In genomic region chr10:83995913-83996312, GRCm38 (mm10) we compare ENCODE assay signal across 8 mouse cellular contexts.
DNase-seq lines count a peak whose midpoint lies in the region; ATAC-seq lines count a peak whose summit lies in the region.
"Had no signal": no experiment of that assay in that cellular context is flagged by ENCODE, and none has a peak within 500 bp of the region (broad histone marks: within the 10 kb centered on the region; RNA-seq: fewer than 3 reads in every experiment).

No protein-coding gene starts in this region.

- H3K27ac ChIP-seq in lung, embryonic 16.5 days (ENCODE audit: low read length) = peak overlapping the region; percentile 21; the same call in 1 of the 2 replicates
- no peak overlapping the region for H3K27ac ChIP-seq in forebrain, embryonic 15.5 days (replicated peaks)
- H3K27ac ChIP-seq: macrophage had no signal

- peaks cover 20% of the 10 kb centered on the region for H3K4me1 ChIP-seq in lung, embryonic 16.5 days (replicated peaks; ENCODE audit: control insufficient read depth, insufficient read depth, low read length)
- H3K4me1 ChIP-seq in forebrain, embryonic 15.5 days = no peaks in the 10 kb centered on the region

- no peak overlapping the region for H3K4me2 ChIP-seq in lung, embryonic 16.5 days (ENCODE audit: low read depth, low read length)
- H3K4me2 ChIP-seq in forebrain, embryonic 15.5 days (replicated peaks) = no peak overlapping the region

- 22% methylated on average over 4 of the region's 4 CpGs for WGBS in lung, embryonic 16.5 days
- 81% methylated on average over 4 of the region's 4 CpGs for WGBS in forebrain, embryonic 15.5 days

- H3K4me3 ChIP-seq in lung, embryonic 16.5 days (ENCODE audit: low read length) = no peak overlapping the region
- no peak overlapping the region for H3K4me3 ChIP-seq in forebrain, embryonic 15.5 days

- no peaks in the 10 kb centered on the region for H3K9me3 ChIP-seq in lung, embryonic 16.5 days (ENCODE audit: control insufficient read depth, low read length)
- H3K9me3 ChIP-seq in forebrain, embryonic 15.5 days = no peaks in the 10 kb centered on the region

- intact Hi-C loops in left cerebral cortex, postnatal 36 days (cut with DNase I) = no loop called here

- peak; percentile 72 for ATAC-seq in lung, embryonic 16.5 days (ENCODE audit: low read depth)
- ATAC-seq in forebrain, embryonic 15.5 days (replicated peaks) = no peak

- no peak overlapping the region for H3K9ac ChIP-seq in lung, embryonic 16.5 days (ENCODE audit: low read length)
- no peak overlapping the region for H3K9ac ChIP-seq in forebrain, embryonic 15.5 days (replicated peaks)

- peak; percentile 61 for DNase-seq in adrenal gland, adult 8-10 months
- peak; percentile 29 for DNase-seq in forelimb bud, embryonic 11.5 days (ENCODE audit: low read depth, low spot score)
- DNase-seq in heart, postnatal 4 days = peak; percentile 80
- DNase-seq in thymus, postnatal 14 days = no peak
- no peak for DNase-seq in left cerebral cortex, postnatal 36 days (ENCODE audit: low spot score in 2 of 2)

- H3K27me3 ChIP-seq in lung, embryonic 16.5 days (ENCODE audit: control insufficient read depth, insufficient read depth, low read depth, low read length) = no peaks in the 10 kb centered on the region
- H3K27me3 ChIP-seq in forebrain, embryonic 15.5 days = no peaks in the 10 kb centered on the region

- no peaks in the 10 kb centered on the region for H3K36me3 ChIP-seq in lung, embryonic 16.5 days (ENCODE audit: control insufficient read depth, insufficient read depth, low read length)
- H3K36me3 ChIP-seq in forebrain, embryonic 15.5 days = no peaks in the 10 kb centered on the region

Comparison
In these comparisons a context has a peak if more than half of its experiments do, and no peak if none do; other contexts are left out.
1. DNase-seq: peak in adrenal gland, adult 8-10 months (single experiment), forelimb bud, embryonic 11.5 days (single experiment) and heart, postnatal 4 days (single experiment); none in thymus, postnatal 14 days (single experiment) and left cerebral cortex, postnatal 36 days (0 of 2).